Mouse (Mus musculus): ENCODE results near the gene Tmem132c. TPM values are rescaled to one million over a fixed set of nuclear protein-coding genes. Genes with fewer than 3 reads are reported as not detected.

Gene Tmem132c
- polyA plus RNA-seq, 1 experiment from 2014 or later, result 0.39 TPM

GRCm38 (mm10) chr5:127239706-127240105 is 1.9 kb upstream of the Tmem132c start:
- WGBS, result 59% methylated on average over 7 of the region's 7 CpGs
- H3K27me3 ChIP-seq (replicated peaks; ENCODE audit: control insufficient read depth, insufficient read depth, low read length), result peaks cover 51% of the 10 kb centered on the region
- no peaks in the 10 kb centered on the region for H3K9me3 ChIP-seq (ENCODE audit: control insufficient read depth, low read length)

GRCm38 (mm10) chr5:127240646-127241045 is 962 bp upstream of the Tmem132c start:
- Histone ChIP-seq H3K4me1 (ENCODE audit: control insufficient read depth, insufficient read depth, low read length) (peaks cover 12% of the 10 kb centered on the region; the same call in 1 of the 2 replicates), H3K27ac (ENCODE audit: low read length) (no peak overlapping the region), H3K36me3 (ENCODE audit: control insufficient read depth, insufficient read depth, low read length) (no peaks in the 10 kb centered on the region), H3K4me3 (ENCODE audit: low read length) (no peak overlapping the region), H3K9me3 (ENCODE audit: control insufficient read depth, low read length) (no peaks in the 10 kb centered on the region), H3K4me2 (ENCODE audit: low read depth, low read length) (no peak overlapping the region), H3K27me3 (replicated peaks; ENCODE audit: control insufficient read depth, insufficient read depth, low read length) (peaks cover 51% of the 10 kb centered on the region), H3K9ac (ENCODE audit: low read depth, low read length) (no peak overlapping the region)
- 17% methylated on average over 4 of the region's 4 CpGs for WGBS
- no peak for ATAC-seq

More at GRCm38 (mm10) chr5:127239706-127240105, 1.9 kb upstream of the Tmem132c start:
- no peak for ATAC-seq
- H3K4me1 ChIP-seq (ENCODE audit: control insufficient read depth, insufficient read depth, low read length), result peaks cover 12% of the 10 kb centered on the region; the same call in 1 of the 2 replicates
- no peak overlapping the region for H3K4me3 ChIP-seq (ENCODE audit: low read length)
- H3K4me2 ChIP-seq (ENCODE audit: low read depth, low read length), result no peak overlapping the region
- H3K36me3 ChIP-seq (ENCODE audit: control insufficient read depth, insufficient read depth, low read length), result no peaks in the 10 kb centered on the region
- H3K27ac ChIP-seq (ENCODE audit: low read length), result no peak overlapping the region
- no peak overlapping the region for H3K9ac ChIP-seq (ENCODE audit: low read depth, low read length)

GRCm38 (mm10) chr5:127241925-127242762 is 536 bp downstream of the Tmem132c start:
- Histone ChIP-seq H3K36me3 (ENCODE audit: control insufficient read depth, insufficient read depth, low read length) (no peaks in the 10 kb centered on the region), H3K27me3 (replicated peaks; ENCODE audit: control insufficient read depth, insufficient read depth, low read length) (peaks cover 49% of the 10 kb centered on the region), H3K4me2 (ENCODE audit: low read depth, low read length) (peak overlapping the region; percentile 96), H3K9me3 (ENCODE audit: control insufficient read depth, low read length) (no peaks in the 10 kb centered on the region), H3K4me1 (ENCODE audit: control insufficient read depth, insufficient read depth, low read length) (peaks cover 12% of the 10 kb centered on the region; the same call in 1 of the 2 replicates), H3K9ac (ENCODE audit: low read depth, low read length) (peak overlapping the region; percentile 65), H3K27ac (ENCODE audit: low read length) (no peak overlapping the region), H3K4me3 (ENCODE audit: low read length) (peak overlapping the region; percentile 60)
- peak; percentile 75; the same call in 1 of the 2 replicates for ATAC-seq
- under 1% methylated on average over 73 of the region's 73 CpGs for WGBS

DNA sequence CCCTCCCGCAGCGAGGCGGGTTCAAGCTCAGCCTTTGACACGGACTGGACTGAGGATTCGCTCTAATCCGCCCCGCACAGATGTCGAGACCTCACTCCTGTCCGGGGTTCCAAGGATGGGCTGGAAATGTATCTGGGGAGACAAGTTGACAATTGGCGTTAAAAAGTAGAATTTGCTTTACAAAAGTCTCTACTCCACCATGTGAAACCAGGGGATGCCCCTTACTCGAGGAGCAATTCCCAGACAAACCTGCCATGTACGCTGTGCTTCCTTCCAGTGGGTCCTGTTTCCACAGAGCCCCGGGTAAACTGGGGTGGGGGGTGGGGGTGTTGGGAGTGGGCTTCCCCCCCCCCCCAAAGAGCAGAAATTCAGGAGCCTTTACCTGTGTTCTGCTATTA is 1.2 kb downstream of the Tmem132c start:
- H3K9me3 ChIP-seq (ENCODE audit: control insufficient read depth, low read length), result no peaks in the 10 kb centered on the region
- no peaks in the 10 kb centered on the region for H3K36me3 ChIP-seq (ENCODE audit: control insufficient read depth, insufficient read depth, low read length)
- H3K9ac ChIP-seq (ENCODE audit: low read depth, low read length), result no peak overlapping the region
- WGBS, result 2% methylated on average over 13 of the region's 13 CpGs
- H3K27me3 ChIP-seq (replicated peaks; ENCODE audit: control insufficient read depth, insufficient read depth, low read length), result peaks cover 46% of the 10 kb centered on the region
- H3K27ac ChIP-seq (ENCODE audit: low read length), result no peak overlapping the region
- H3K4me2 ChIP-seq (ENCODE audit: low read depth, low read length), result peak overlapping the region; percentile 96
- no peak for ATAC-seq
- H3K4me3 ChIP-seq (ENCODE audit: low read length), result peak overlapping the region; percentile 60
- peaks cover 12% of the 10 kb centered on the region; the same call in 1 of the 2 replicates for H3K4me1 ChIP-seq (ENCODE audit: control insufficient read depth, insufficient read depth, low read length)

GRCm38 (mm10) chr5:127243209-127243608 is 1.6 kb downstream of the Tmem132c start:
- Histone ChIP-seq H3K27me3 (replicated peaks; ENCODE audit: control insufficient read depth, insufficient read depth, low read length) (peaks cover 46% of the 10 kb centered on the region), H3K4me1 (ENCODE audit: control insufficient read depth, insufficient read depth, low read length) (peaks cover 12% of the 10 kb centered on the region; the same call in 1 of the 2 replicates), H3K4me2 (ENCODE audit: low read depth, low read length) (peak overlapping the region; percentile 52), H3K4me3 (ENCODE audit: low read length) (peak overlapping the region; percentile 60), H3K27ac (ENCODE audit: low read length) (no peak overlapping the region), H3K36me3 (ENCODE audit: control insufficient read depth, insufficient read depth, low read length) (no peaks in the 10 kb centered on the region), H3K9ac (ENCODE audit: low read depth, low read length) (no peak overlapping the region), H3K9me3 (ENCODE audit: control insufficient read depth, low read length) (no peaks in the 10 kb centered on the region)
- WGBS, result 1% methylated on average over 16 of the region's 16 CpGs
- ATAC-seq, result no peak

DNA sequence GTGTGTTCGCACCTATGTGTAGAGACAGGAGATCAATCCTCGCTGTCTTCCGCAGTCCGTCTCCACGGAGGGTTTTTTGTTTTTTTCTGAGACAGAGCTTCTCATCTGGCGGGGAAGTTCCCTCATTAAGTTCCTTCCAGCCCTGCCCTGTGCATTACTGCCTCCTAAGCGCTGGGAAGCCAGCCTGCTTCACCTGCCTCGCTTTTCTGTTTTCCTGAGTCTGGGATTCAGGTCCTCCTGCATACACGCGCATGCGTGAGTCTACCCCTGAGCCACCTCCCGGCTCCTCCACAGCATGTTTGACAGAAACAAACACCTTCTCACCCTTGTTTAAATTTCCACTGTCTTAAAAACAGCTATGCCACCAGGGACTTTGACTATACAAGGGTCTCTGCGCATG is 2.0 kb downstream of the Tmem132c start:
- H3K36me3 ChIP-seq (ENCODE audit: control insufficient read depth, insufficient read depth, low read length), result no peaks in the 10 kb centered on the region
- H3K27me3 ChIP-seq (replicated peaks; ENCODE audit: control insufficient read depth, insufficient read depth, low read length), result peaks cover 46% of the 10 kb centered on the region
- no peak overlapping the region for H3K9ac ChIP-seq (ENCODE audit: low read depth, low read length)
- ATAC-seq, result no peak
- 8% methylated on average over 13 of the region's 13 CpGs for WGBS
- no peaks in the 10 kb centered on the region for H3K9me3 ChIP-seq (ENCODE audit: control insufficient read depth, low read length)
- peaks cover 12% of the 10 kb centered on the region; the same call in 1 of the 2 replicates for H3K4me1 ChIP-seq (ENCODE audit: control insufficient read depth, insufficient read depth, low read length)
- H3K4me2 ChIP-seq (ENCODE audit: low read depth, low read length), result peak overlapping the region; percentile 52; the same call in 1 of the 2 replicates
- peak overlapping the region; percentile 60 for H3K4me3 ChIP-seq (ENCODE audit: low read length)
- no peak overlapping the region for H3K27ac ChIP-seq (ENCODE audit: low read length)

GRCm38 (mm10) chr5:127253263-127253662 is 11.7 kb downstream of the Tmem132c start:
- H3K4me2 ChIP-seq (ENCODE audit: low read depth, low read length), result no peak overlapping the region
- ATAC-seq, result no peak
- peaks cover 6% of the 10 kb centered on the region; the same call in 1 of the 2 replicates for H3K9me3 ChIP-seq (ENCODE audit: control insufficient read depth, low read length)
- no peaks in the 10 kb centered on the region for H3K27me3 ChIP-seq (replicated peaks; ENCODE audit: control insufficient read depth, insufficient read depth, low read length)
- WGBS, result 66% methylated on average over 2 of the region's 2 CpGs
- H3K27ac ChIP-seq (ENCODE audit: low read length), result no peak overlapping the region
- no peaks in the 10 kb centered on the region for H3K36me3 ChIP-seq (ENCODE audit: control insufficient read depth, insufficient read depth, low read length)
- no peak overlapping the region for H3K9ac ChIP-seq (ENCODE audit: low read depth, low read length)
- no peaks in the 10 kb centered on the region for H3K4me1 ChIP-seq (ENCODE audit: control insufficient read depth, insufficient read depth, low read length)
- H3K4me3 ChIP-seq (ENCODE audit: low read length), result no peak overlapping the region

- H3K4me1 ChIP-seq (ENCODE audit: control insufficient read depth, insufficient read depth, low read length), result no peaks in the 10 kb centered on the region
- H3K27me3 ChIP-seq (replicated peaks; ENCODE audit: control insufficient read depth, insufficient read depth, low read length), result no peaks in the 10 kb centered on the region
- peaks cover 6% of the 10 kb centered on the region; the same call in 1 of the 2 replicates for H3K9me3 ChIP-seq (ENCODE audit: control insufficient read depth, low read length)
- H3K27ac ChIP-seq (ENCODE audit: low read length), result no peak overlapping the region
- no peak for ATAC-seq
- no peak overlapping the region for H3K9ac ChIP-seq (ENCODE audit: low read depth, low read length)
- no peak overlapping the region for H3K4me2 ChIP-seq (ENCODE audit: low read depth, low read length)
- 62% methylated on average over 11 of the region's 11 CpGs for WGBS
- H3K36me3 ChIP-seq (ENCODE audit: control insufficient read depth, insufficient read depth, low read length), result no peaks in the 10 kb centered on the region
- H3K4me3 ChIP-seq (ENCODE audit: low read length), result no peak overlapping the region
Observed at GRCm38 (mm10) chr5:127256947-127257610, 15.5 kb downstream of the Tmem132c start.

DNA sequence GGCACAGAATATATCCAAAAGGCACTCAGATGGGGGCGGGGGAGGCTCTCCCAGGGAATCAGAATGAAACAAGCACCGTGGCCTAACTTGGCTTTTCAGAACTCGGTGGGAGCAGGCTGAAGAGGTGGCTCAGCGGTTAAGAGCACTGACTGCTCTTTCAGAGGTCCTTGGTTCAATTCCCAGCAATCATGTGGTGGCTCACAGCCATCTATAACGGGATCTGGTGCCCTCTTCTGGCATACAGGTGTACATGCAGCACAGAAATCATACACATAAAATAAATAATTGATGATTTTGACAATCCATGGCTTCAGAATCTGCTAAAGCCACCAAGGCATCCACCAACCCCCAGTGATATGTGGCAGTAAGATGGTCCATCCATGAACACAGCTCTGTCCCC is 20.5 kb downstream of the Tmem132c start:
- ATAC-seq, result no peak
- H3K4me1 ChIP-seq (ENCODE audit: control insufficient read depth, insufficient read depth, low read length), result no peaks in the 10 kb centered on the region
- no peaks in the 10 kb centered on the region for H3K9me3 ChIP-seq (ENCODE audit: control insufficient read depth, low read length)
- 79% methylated on average over 5 of the region's 5 CpGs for WGBS
- H3K9ac ChIP-seq (ENCODE audit: low read depth, low read length), result no peak overlapping the region
- H3K27me3 ChIP-seq (replicated peaks; ENCODE audit: control insufficient read depth, insufficient read depth, low read length), result no peaks in the 10 kb centered on the region
- no peaks in the 10 kb centered on the region for H3K36me3 ChIP-seq (ENCODE audit: control insufficient read depth, insufficient read depth, low read length)
- H3K4me3 ChIP-seq (ENCODE audit: low read length), result no peak overlapping the region
- no peak overlapping the region for H3K27ac ChIP-seq (ENCODE audit: low read length)
- no peak overlapping the region for H3K4me2 ChIP-seq (ENCODE audit: low read depth, low read length)

Measured in intestine, embryonic 16.5 days (tissue).